Mouse (Mus musculus) liver, embryonic 11.5 days (tissue): ENCODE results near the gene Mef2d. TPM values are rescaled to one million over a fixed set of nuclear protein-coding genes. Genes with fewer than 3 reads are reported as not detected.

Source experiments
- ATAC-seq: fragments of 200-750 bp; cut with Nextera tagmentation; replicated peaks from 2 replicates; pipeline ENCODE4 v1.8.0; 2017; ENCODE audit warnings: moderate number of reproducible peaks, mild to moderate bottlenecking, moderate TSS enrichment, moderate library complexity; ENCODE audit not compliant: low FRiP score
- DNase-seq: peaks from one replicate; pipeline ENCODE4 v3.0.0-alpha.2; 2017; ENCODE audit warnings: low spot score
- H3K27ac ChIP-seq: fragments of 300-500 bp; sonication (generic); 2 replicates; pipeline ENCODE4 v1.5.1; 2014; ENCODE audit warnings: mild to moderate bottlenecking, low read depth, low read length, control low read depth
- H3K27me3 ChIP-seq: fragments of 300-500 bp; sonication (generic); replicated peaks from 2 replicates; pipeline ENCODE4 v1.6.1; 2014; ENCODE audit warnings: low read length, mixed read lengths; ENCODE audit not compliant: control insufficient read depth, insufficient read depth
- H3K36me3 ChIP-seq: fragments of 300-500 bp; sonication (generic); 2 replicates; pipeline ENCODE4 v1.6.1; 2014; ENCODE audit warnings: mild to moderate bottlenecking, low read length, moderate library complexity, mixed read lengths; ENCODE audit not compliant: control insufficient read depth, insufficient read depth
- H3K4me1 ChIP-seq: fragments of 300-500 bp; sonication (generic); replicated peaks from 2 replicates; pipeline ENCODE4 v1.6.1; 2014; ENCODE audit warnings: low read length, mixed read lengths; ENCODE audit not compliant: control insufficient read depth, insufficient read depth
- H3K4me2 ChIP-seq: fragments of 300-500 bp; sonication (generic); 2 replicates; pipeline ENCODE4 v1.6.1; 2014; ENCODE audit warnings: mild to moderate bottlenecking, control low read depth, moderate library complexity
- H3K4me3 ChIP-seq: fragments of 300-500 bp; sonication (generic); 2 replicates; pipeline ENCODE4 v1.5.1; 2014; ENCODE audit warnings: low read depth, low read length, control low read depth
- H3K9ac ChIP-seq: fragments of 300-500 bp; sonication (generic); 2 replicates; pipeline ENCODE4 v1.6.1; 2014; ENCODE audit warnings: low read depth, low read length, control low read depth
- H3K9me3 ChIP-seq: fragments of 300-500 bp; sonication (generic); 2 replicates; pipeline ENCODE4 v1.6.1; 2016; ENCODE audit warnings: low read length, inconsistent platforms, mixed read lengths; ENCODE audit not compliant: control insufficient read depth
- WGBS: fragments of 180-500 bp; shearing (Covaris S2); extraction: QIAGEN DNeasy Blood & Tissue Kit; methylation state at CpG from one replicate; pipeline ENCODE4 v1.1.7; 2014; 5-methylcytosine and 5-hydroxymethylcytosine counted together
- polyA plus RNA-seq: library from polyadenylated mRNA; unstranded; fragments of >200 nt; fragmentation: Nextera tagmentation; extraction: Ambion mirVana; gene quantifications from 2 replicates; pipeline ENCODE4 v1.2.1, GENCODE M21; 2014

The Mef2d gene
- polyA plus RNA-seq, 1 experiment from 2014 or later: 28.0 TPM

DNA sequence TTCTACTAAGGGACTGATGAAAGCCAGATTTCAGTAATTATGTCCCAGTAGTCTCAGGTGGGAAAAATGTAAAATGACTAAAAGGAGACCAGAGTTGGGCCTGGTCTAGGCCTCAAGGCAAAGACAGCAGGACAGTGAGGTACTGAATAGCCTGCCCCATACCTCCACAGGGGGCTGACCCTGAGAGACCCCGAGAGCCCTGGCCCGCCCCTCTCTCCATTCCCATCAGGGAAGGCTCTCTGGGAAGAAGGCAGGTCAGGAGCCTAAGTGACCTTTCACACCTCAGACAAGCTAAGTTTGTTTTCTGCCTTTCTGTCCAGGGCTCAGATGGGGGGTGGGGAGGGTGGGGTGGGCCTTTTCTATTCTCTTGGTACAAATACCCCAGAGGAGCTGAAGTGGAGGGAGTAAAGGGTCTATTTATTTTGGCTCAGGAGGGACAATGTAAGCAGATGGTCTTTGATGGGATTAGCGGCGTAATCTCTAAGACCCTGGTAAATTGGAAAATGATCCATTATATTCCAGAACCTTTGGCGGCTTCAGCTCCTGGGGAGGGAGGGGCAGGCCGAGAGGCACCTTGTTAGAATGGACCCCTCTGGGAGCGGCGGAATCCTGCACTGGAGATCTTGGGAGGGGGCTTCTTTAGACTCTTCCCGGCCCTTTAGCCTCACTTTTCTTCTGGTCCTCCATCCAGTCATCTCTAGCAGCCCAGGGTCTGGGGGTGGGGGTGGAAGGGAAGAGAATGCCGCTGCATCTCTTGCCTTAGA, 55.8 kb downstream of the Mef2d start:
- no peak for DNase-seq

DNA sequence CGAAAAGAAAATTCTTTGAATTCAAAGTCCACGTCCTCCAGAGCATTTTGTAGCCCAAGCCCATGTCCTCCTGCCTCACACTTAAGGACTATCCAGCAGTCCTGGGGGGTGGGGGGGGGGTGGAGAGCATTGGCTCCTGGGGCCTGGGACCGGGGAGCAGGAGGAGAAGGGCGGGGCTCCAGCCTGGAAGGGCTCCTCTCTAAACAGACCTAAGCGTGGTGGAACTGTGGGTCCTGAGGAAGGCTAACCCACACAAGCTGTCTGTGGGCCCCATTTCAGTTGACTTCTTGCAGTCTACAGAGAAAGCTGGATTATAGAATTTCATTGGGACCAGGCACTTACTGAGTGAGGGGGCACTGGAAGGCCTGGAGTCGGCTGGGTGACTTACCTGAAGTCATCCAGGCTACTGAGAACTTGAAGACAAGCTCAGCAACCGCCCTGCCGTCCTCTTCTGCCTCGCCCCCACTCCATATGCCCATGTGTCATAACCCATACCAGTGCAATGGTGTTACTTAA, 56.4 kb downstream of the Mef2d start:
- no peak overlapping the region for H3K4me3 ChIP-seq
- no peaks in the 10 kb centered on the region for H3K36me3 ChIP-seq
- H3K27me3 ChIP-seq: peaks cover 93% of the 10 kb centered on the region
- H3K27ac ChIP-seq: no peak overlapping the region
- ATAC-seq: no peak
- no peaks in the 10 kb centered on the region for H3K9me3 ChIP-seq
- 4% methylated on average over 9 of the region's 9 CpGs for whole genome bisulfite sequencing
- no peak overlapping the region for H3K9ac ChIP-seq
- DNase-seq: no peak
- no peaks in the 10 kb centered on the region for H3K4me1 ChIP-seq
- no peak overlapping the region for H3K4me2 ChIP-seq

More for the DNA sequence above, 55.8 kb downstream of the Mef2d start:
- no peaks in the 10 kb centered on the region for H3K36me3 ChIP-seq
- no peaks in the 10 kb centered on the region for H3K4me1 ChIP-seq
- no peak overlapping the region for H3K4me3 ChIP-seq
- H3K4me2 ChIP-seq: no peak overlapping the region
- no peak overlapping the region for H3K27ac ChIP-seq
- WGBS: 13% methylated on average over 9 of the region's 10 CpGs
- no peak overlapping the region for H3K9ac ChIP-seq
- peaks cover 92% of the 10 kb centered on the region for H3K27me3 ChIP-seq
- ATAC-seq: no peak
- H3K9me3 ChIP-seq: no peaks in the 10 kb centered on the region

DNA sequence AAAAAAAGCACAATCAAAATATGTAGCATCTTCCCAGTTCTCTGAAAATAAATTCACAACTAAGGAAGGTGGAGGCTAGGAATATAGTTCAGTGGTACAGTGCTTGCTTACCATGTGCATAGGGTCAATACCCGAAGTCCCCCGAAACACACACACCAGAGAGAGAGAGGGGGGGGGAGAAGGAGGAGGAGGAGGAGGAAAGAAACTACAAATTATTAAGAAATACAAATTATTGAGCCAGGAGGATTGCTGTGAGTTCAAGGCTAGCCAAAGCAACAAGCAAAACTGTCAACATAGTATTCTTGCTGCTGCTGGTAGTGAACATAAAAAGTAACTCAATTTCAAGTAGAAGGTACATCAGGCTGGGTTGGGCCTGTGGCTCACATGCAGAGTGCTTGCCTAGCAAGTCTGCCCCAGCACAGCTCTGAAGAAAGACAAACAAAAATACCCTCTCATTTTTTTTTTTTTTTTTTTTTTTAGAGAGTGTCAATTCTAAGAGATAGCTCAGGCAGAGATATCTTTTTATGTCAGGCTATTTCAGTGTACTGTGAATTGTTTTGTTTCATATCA, 57.5 kb downstream of the Mef2d start:
- H3K4me3 ChIP-seq: no peak overlapping the region
- peaks cover 95% of the 10 kb centered on the region for H3K27me3 ChIP-seq
- ATAC-seq: no peak
- no peak for DNase-seq
- no peaks in the 10 kb centered on the region for H3K4me1 ChIP-seq
- no peaks in the 10 kb centered on the region for H3K36me3 ChIP-seq
- H3K4me2 ChIP-seq: no peak overlapping the region
- H3K9ac ChIP-seq: no peak overlapping the region
- H3K27ac ChIP-seq: no peak overlapping the region
- H3K9me3 ChIP-seq: no peaks in the 10 kb centered on the region
- WGBS: 56% methylated on average over 2 of the region's 2 CpGs

DNA sequence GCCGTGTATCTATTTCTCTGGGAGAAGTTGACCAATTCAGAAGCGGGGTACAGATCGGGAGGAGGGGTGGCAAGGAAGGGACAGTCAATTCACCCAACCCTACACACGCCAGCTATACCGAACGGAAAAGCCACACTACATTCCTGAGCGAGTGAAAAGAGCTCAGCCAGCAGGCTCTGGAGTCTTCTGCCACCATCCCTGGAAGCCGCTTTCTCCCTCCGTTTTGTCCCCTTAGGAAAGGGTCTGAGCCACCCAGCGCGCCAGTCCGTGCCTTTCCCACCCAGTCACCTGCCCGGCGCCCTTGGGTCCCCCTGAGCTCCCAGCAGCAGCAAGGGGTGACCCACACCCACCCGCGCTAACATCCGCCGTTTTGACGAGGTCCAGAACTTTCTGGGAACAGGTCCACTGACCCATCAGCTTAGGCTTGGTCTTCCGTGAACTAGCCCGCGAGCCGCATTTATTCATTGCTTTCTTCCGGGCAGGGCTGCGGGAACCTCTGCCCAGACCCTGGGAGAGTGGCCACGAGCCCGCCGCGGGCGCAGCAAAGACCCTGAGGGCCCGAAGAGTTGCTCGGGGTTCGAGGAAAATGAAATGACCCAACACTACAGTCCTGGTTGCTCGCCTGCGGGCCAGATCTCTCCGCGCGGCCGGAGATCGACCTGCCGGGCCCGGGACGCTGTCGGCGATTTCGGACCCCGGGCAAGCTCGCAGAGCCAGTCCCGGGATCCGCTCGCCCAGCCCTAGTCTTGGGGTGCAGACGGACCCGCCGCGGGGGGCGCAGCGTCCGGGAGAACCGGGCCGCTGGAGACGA, 58.2 kb downstream of the Mef2d start:
- no peak for ATAC-seq

DNA sequence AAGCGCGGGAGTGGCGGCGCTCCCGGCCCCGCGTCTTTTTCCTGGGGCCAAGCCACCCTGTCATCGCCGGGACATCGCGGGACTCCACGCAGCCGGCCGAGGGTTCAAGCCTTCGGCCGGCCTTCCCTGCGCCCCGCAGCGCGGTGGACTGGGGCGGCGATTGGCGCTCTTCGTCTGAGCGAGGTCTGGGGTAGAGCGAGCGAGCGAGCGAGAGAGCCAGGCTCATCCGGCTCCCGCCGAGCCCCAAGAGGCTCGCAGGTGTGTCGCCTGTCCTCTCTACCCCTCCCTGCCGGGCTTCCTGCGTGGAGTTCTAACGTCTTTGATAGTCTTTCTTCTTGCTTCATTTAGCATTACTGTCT, 58.8 kb downstream of the Mef2d start:
- Histone ChIP-seq H3K27me3 (peaks cover 99% of the 10 kb centered on the region), H3K27ac (no peak overlapping the region), H3K36me3 (no peaks in the 10 kb centered on the region), H3K4me3 (peak overlapping the region; percentile 25; the same call in 1 of the 2 replicates), H3K9ac (no peak overlapping the region), H3K4me1 (no peaks in the 10 kb centered on the region), H3K9me3 (no peaks in the 10 kb centered on the region), H3K4me2 (peak overlapping the region; percentile 44)
- DNase-seq (no peak), ATAC-seq (no peak)
- 2% methylated on average over 37 of the region's 37 CpGs for WGBS

More for the DNA sequence above, 58.2 kb downstream of the Mef2d start:
- no peak for DNase-seq
- Histone ChIP-seq H3K4me2 (peak overlapping the region; percentile 44), H3K36me3 (no peaks in the 10 kb centered on the region), H3K27me3 (peaks cover 99% of the 10 kb centered on the region), H3K4me1 (no peaks in the 10 kb centered on the region), H3K9ac (no peak overlapping the region), H3K27ac (no peak overlapping the region), H3K9me3 (no peaks in the 10 kb centered on the region), H3K4me3 (peak overlapping the region; percentile 25)
- WGBS: 2% methylated on average over 61 of the region's 61 CpGs

DNA sequence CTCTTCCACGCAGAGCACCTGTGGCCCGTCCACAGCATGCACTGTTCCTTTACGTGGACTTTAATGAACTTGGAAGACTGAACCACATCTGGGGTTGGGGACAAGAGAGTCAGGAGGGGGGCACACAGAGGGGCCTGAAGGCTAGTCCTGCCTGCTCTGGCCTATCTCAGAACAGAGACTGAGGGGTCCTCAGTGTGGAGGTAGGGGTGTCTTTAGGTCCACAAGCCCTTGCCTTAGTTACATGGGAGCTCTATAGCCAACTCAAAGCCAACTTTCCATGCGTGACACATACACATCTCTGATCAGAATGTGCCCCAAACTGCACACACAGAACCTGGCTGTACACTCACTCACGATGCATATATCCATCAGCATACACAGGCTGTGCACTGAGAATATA, 59.5 kb downstream of the Mef2d start:
- no peak overlapping the region for H3K4me3 ChIP-seq
- no peak overlapping the region for H3K4me2 ChIP-seq
- H3K36me3 ChIP-seq: no peaks in the 10 kb centered on the region
- no peaks in the 10 kb centered on the region for H3K4me1 ChIP-seq
- ATAC-seq (no peak), DNase-seq (no peak)
- H3K27ac ChIP-seq: no peak overlapping the region
- no peak overlapping the region for H3K9ac ChIP-seq
- H3K27me3 ChIP-seq: peaks cover 100% of the 10 kb centered on the region
- WGBS: 26% methylated on average over 5 of the region's 5 CpGs
- no peaks in the 10 kb centered on the region for H3K9me3 ChIP-seq

DNA sequence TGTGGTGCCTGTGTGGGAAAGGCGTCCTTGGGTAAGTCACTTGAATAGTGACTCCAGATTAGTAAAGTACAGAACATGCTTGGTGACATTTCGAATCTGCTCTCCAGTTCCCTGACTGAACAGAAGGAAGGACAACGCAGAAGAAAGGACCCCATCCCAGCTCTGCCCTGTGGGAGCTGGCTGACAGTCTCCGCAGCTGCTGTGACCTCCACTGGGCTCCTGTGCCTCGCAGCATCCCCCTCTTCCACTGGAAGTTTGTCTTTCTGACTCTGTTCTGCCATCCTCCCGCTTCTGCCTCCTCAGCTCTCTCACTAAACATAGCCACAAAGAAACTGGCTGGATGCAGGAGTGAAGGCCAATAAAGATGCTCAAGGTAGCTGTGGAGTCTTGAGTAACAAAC, 60.8 kb downstream of the Mef2d start:
- H3K9ac ChIP-seq: no peak overlapping the region
- H3K4me2 ChIP-seq: no peak overlapping the region
- H3K4me1 ChIP-seq: no peaks in the 10 kb centered on the region
- no peak overlapping the region for H3K4me3 ChIP-seq
- ATAC-seq (no peak), DNase-seq (no peak)
- 7% methylated on average over 6 of the region's 6 CpGs for WGBS
- peaks cover 100% of the 10 kb centered on the region for H3K27me3 ChIP-seq
- no peak overlapping the region for H3K27ac ChIP-seq
- H3K36me3 ChIP-seq: no peaks in the 10 kb centered on the region
- H3K9me3 ChIP-seq: no peaks in the 10 kb centered on the region

DNA sequence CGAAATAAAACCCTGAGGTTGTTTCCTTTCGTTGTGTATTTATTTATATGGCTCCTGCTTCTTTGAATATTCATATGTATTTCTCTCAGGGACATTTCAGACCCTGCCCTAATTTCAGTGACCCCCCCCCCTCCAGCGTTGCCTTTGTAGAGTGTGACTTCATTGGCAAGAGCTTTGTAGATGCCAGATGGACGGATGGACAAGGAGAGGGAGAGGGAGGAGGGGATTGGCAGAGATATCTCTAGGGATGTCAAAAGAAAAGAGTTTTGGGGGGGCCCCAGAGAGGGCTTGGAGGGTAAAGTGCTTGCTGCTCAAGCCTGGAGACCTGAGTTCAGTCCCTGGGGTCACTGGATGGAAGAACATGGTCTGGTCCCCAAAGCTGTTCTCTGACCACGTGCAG, 61.3 kb downstream of the Mef2d start:
- DNase-seq (no peak), ATAC-seq (no peak)
- Histone ChIP-seq H3K27ac (no peak overlapping the region), H3K9ac (no peak overlapping the region), H3K9me3 (no peaks in the 10 kb centered on the region), H3K4me2 (no peak overlapping the region), H3K27me3 (peaks cover 100% of the 10 kb centered on the region), H3K4me3 (no peak overlapping the region), H3K36me3 (no peaks in the 10 kb centered on the region), H3K4me1 (no peaks in the 10 kb centered on the region)
- WGBS: 15% methylated on average over 5 of the region's 5 CpGs
